Mouse (Mus musculus): ENCODE results near the gene Lmnb2.

The Lmnb2 gene

GRCm38 (mm10) chr10:80929299-80930226 is 11.5 kb upstream of the Lmnb2 start, which contains the start of gene Gadd45b:
TSS of gene Gadd45b (plus strand) at chr10:80930073.
- ATAC-seq (ENCODE audit: low TSS enrichment): no peak; the same call in none of the 2 replicates

GRCm38 (mm10) chr10:80928586-80929298 is 10.7 kb upstream of the Lmnb2 start:
- peak; percentile 58 for ATAC-seq (ENCODE audit: low TSS enrichment)

GRCm38 (mm10) chr10:80925472-80925871 is 7.4 kb upstream of the Lmnb2 start:
- ATAC-seq (ENCODE audit: low TSS enrichment): no peak

GRCm38 (mm10) chr10:80921923-80922322 is 3.9 kb upstream of the Lmnb2 start:
- no peak for ATAC-seq (ENCODE audit: low TSS enrichment)

- ATAC-seq (ENCODE audit: low TSS enrichment): peak; percentile 1; the same call in 1 of the 2 replicates
Measured at GRCm38 (mm10) chr10:80917336-80917778, 688 bp downstream of the Lmnb2 start.

- ATAC-seq (ENCODE audit: low TSS enrichment): no peak
Measured at GRCm38 (mm10) chr10:80915736-80916135, 2.3 kb downstream of the Lmnb2 start.

GRCm38 (mm10) chr10:80915260-80915659 is 2.8 kb downstream of the Lmnb2 start:
- no peak for ATAC-seq (ENCODE audit: low TSS enrichment)

GRCm38 (mm10) chr10:80914253-80914656 is 3.8 kb downstream of the Lmnb2 start:
- no peak for ATAC-seq (ENCODE audit: low TSS enrichment)

GRCm38 (mm10) chr10:80913364-80914011 is 4.6 kb downstream of the Lmnb2 start:
- ATAC-seq (ENCODE audit: low TSS enrichment): no peak

- ATAC-seq (ENCODE audit: low TSS enrichment): no peak
Measured at GRCm38 (mm10) chr10:80911891-80912290, 6.2 kb downstream of the Lmnb2 start.

GRCm38 (mm10) chr10:80911354-80911753 is 6.7 kb downstream of the Lmnb2 start:
- ATAC-seq (ENCODE audit: low TSS enrichment): no peak

- ATAC-seq (ENCODE audit: low TSS enrichment): no peak
Measured at GRCm38 (mm10) chr10:80909375-80910162, 8.5 kb downstream of the Lmnb2 start.

GRCm38 (mm10) chr10:80904709-80905108 is 13.3 kb downstream of the Lmnb2 start:
- no peak for ATAC-seq (ENCODE audit: low TSS enrichment)

GRCm38 (mm10) chr10:80904004-80904693 is 13.9 kb downstream of the Lmnb2 start:
- no peak for ATAC-seq (ENCODE audit: low TSS enrichment)

GRCm38 (mm10) chr10:80903282-80903681 is 14.8 kb downstream of the Lmnb2 start:
- no peak for ATAC-seq (ENCODE audit: low TSS enrichment)

- ATAC-seq (ENCODE audit: low TSS enrichment): no peak
Measured at GRCm38 (mm10) chr10:80902273-80902940, 15.6 kb downstream of the Lmnb2 start.

GRCm38 (mm10) chr10:80901409-80902272 is 16.4 kb downstream of the Lmnb2 start:
- no peak for ATAC-seq (ENCODE audit: low TSS enrichment)

GRCm38 (mm10) chr10:80900318-80901247 is 17.5 kb downstream of the Lmnb2 start, which contains the start of gene Timm13:
TSS of gene Timm13 (minus strand) at chr10:80900969.
- ATAC-seq (ENCODE audit: low TSS enrichment): peak; percentile 86
